Mouse (Mus musculus) cerebellum, adult 11-12 months (tissue): ENCODE measurements around the gene Vmn2r104.

Experiments
- DNase-seq: peaks from one replicate; pipeline ENCODE4 v3.0.0; 2022

The Vmn2r104 gene

GRCm38 (mm10) chr17:20048236-20048635, at the start of gene Vmn2r104:
Gene Vmn2r104, minus strand, starts transcription at chr17:20048336.
- DNase-seq, result no peak

- no peak for DNase-seq
Measured at GRCm38 (mm10) chr17:20074090-20074489, 26.0 kb upstream of the Vmn2r104 start.

- no peak for DNase-seq
Measured at GRCm38 (mm10) chr17:20071656-20072396, 23.7 kb upstream of the Vmn2r104 start.
